In the genomic region with DNA sequence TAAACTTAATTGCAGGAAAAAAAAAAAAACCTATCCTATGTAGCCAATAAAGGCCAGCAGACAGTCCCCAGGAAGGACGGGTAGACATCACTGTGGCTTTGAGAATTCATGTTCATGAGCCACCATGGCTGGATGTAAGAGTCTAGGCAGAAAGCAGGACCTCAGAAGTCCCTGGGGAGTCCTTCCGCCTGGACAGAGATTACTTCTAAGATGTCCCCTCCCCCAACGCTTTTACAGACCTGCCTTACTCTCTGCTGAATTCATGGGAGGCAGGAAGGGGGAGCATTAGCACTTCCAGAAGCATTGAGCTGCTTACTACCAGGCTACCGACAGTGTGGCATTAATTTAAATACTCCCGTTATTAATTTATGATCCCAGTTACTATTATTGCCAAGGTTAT, we compare ENCODE assay signal across 29 mouse cellular contexts. TPM values are rescaled to one million over a fixed set of nuclear protein-coding genes. Genes with fewer than 3 reads are reported as not detected.
DNase-seq lines count a peak whose midpoint lies in the region; ATAC-seq and TF ChIP-seq lines count a peak whose summit lies in the region.
"Had no signal": no experiment of that assay in that cellular context is flagged by ENCODE, and none has a peak within 500 bp of the region (broad histone marks: within the 10 kb centered on the region; RNA-seq: fewer than 3 reads in every experiment).

No protein-coding gene starts in this region.

- DNase-seq in forebrain, embryonic 11.5 days (ENCODE audit: low spot score): peak; percentile 23
- DNase-seq in forebrain, postnatal 0 days: no peak
- DNase-seq in neural tube, embryonic 10.5 days (ENCODE audit: extremely low spot score, low spot score): peak; percentile 12
- peak; percentile 6 for DNase-seq in embryonic facial prominence, embryonic 10.5 days (ENCODE audit: low spot score)
- DNase-seq in adrenal gland, postnatal 4 days (ENCODE audit: low spot score in 2 of 2): no peak
- no peak for DNase-seq in spleen, postnatal 4 days (ENCODE audit: low spot score in 2 of 2)
- DNase-seq: adrenal gland, adult 2 months; adrenal gland, postnatal 14 days; cerebellum, adult 11-12 months; cerebellum, adult 8-10 months; cerebellum, postnatal 10 days; cerebellum, postnatal 36 days; embryo, embryonic 11 days; gastrocnemius, postnatal 10 days; gastrocnemius, postnatal 36 days; heart, postnatal 10 days; heart, postnatal 36 days had no signal

- peaks cover 45% of the 10 kb centered on the region for H3K27me3 ChIP-seq in forebrain, embryonic 11.5 days (ENCODE audit: control insufficient read depth, insufficient read depth, low read length)
- peaks cover 25% of the 10 kb centered on the region for H3K27me3 ChIP-seq in forebrain, postnatal 0 days (ENCODE audit: insufficient read depth, low read length)
- peaks cover 32% of the 10 kb centered on the region for H3K27me3 ChIP-seq in neural tube, embryonic 15.5 days (replicated peaks)
- peaks cover 100% of the 10 kb centered on the region for H3K27me3 ChIP-seq in embryonic facial prominence, embryonic 10.5 days (replicated peaks; ENCODE audit: low read depth, poor library complexity, severe bottlenecking)

- no peak overlapping the region for H3K4me2 ChIP-seq in forebrain, embryonic 11.5 days (ENCODE audit: low read depth, low read length, severe bottlenecking)
- no peak overlapping the region for H3K4me2 ChIP-seq in forebrain, postnatal 0 days (ENCODE audit: low read depth)
- H3K4me2 ChIP-seq in neural tube, embryonic 15.5 days: no peak overlapping the region
- H3K4me2 ChIP-seq: embryonic facial prominence, embryonic 12.5 days; embryonic facial prominence, embryonic 15.5 days; forebrain, embryonic 12.5 days; forebrain, embryonic 15.5 days; heart, embryonic 12.5 days; heart, embryonic 15.5 days; hindbrain, embryonic 13.5 days had no signal

- H3K9me3 ChIP-seq in forebrain, embryonic 11.5 days (ENCODE audit: control insufficient read depth, low read length): no peaks in the 10 kb centered on the region
- H3K9me3 ChIP-seq in forebrain, postnatal 0 days (ENCODE audit: low read length): no peaks in the 10 kb centered on the region
- H3K9me3 ChIP-seq in neural tube, embryonic 15.5 days (replicated peaks): no peaks in the 10 kb centered on the region
- no peaks in the 10 kb centered on the region for H3K9me3 ChIP-seq in embryonic facial prominence, embryonic 10.5 days
- H3K9me3 ChIP-seq: embryonic facial prominence, embryonic 12.5 days; embryonic facial prominence, embryonic 15.5 days; forebrain, embryonic 12.5 days; forebrain, embryonic 15.5 days; G1E; heart, embryonic 12.5 days; heart, embryonic 15.5 days; hindbrain, embryonic 10.5 days; hindbrain, embryonic 13.5 days had no signal

- no peak for ATAC-seq in forebrain, embryonic 11.5 days (replicated peaks; ENCODE audit: low FRiP score)
- no peak for ATAC-seq in forebrain, postnatal 0 days
- no peak for ATAC-seq in neural tube, embryonic 15.5 days (ENCODE audit: low FRiP score)
- ATAC-seq: forebrain, embryonic 15.5 days; hindbrain, embryonic 16.5 days had no signal

- H3K27ac ChIP-seq in forebrain, embryonic 11.5 days (ENCODE audit: low read depth, low read length): no peak overlapping the region
- H3K27ac ChIP-seq in forebrain, postnatal 0 days (ENCODE audit: low read depth, low read length): no peak overlapping the region
- H3K27ac ChIP-seq in neural tube, embryonic 15.5 days (replicated peaks): no peak overlapping the region
- H3K27ac ChIP-seq in embryonic facial prominence, embryonic 10.5 days (replicated peaks): no peak overlapping the region
- H3K27ac ChIP-seq: embryonic facial prominence, embryonic 12.5 days; embryonic facial prominence, embryonic 15.5 days; forebrain, embryonic 12.5 days; forebrain, embryonic 15.5 days; heart, embryonic 15.5 days; hindbrain, embryonic 10.5 days; hindbrain, embryonic 13.5 days had no signal

- no peak overlapping the region for H3K9ac ChIP-seq in forebrain, embryonic 11.5 days (ENCODE audit: low read length)
- H3K9ac ChIP-seq in forebrain, postnatal 0 days: no peak overlapping the region
- H3K9ac ChIP-seq in neural tube, embryonic 15.5 days (replicated peaks): no peak overlapping the region
- H3K9ac ChIP-seq: embryonic facial prominence, embryonic 12.5 days; embryonic facial prominence, embryonic 15.5 days; forebrain, embryonic 12.5 days; forebrain, embryonic 15.5 days; heart, embryonic 12.5 days; heart, embryonic 15.5 days; hindbrain, embryonic 13.5 days had no signal

- no peaks in the 10 kb centered on the region for H3K36me3 ChIP-seq in forebrain, embryonic 11.5 days (ENCODE audit: control insufficient read depth, insufficient read depth, low read length)
- H3K36me3 ChIP-seq in forebrain, postnatal 0 days (ENCODE audit: insufficient read depth): no peaks in the 10 kb centered on the region
- no peaks in the 10 kb centered on the region for H3K36me3 ChIP-seq in neural tube, embryonic 15.5 days
- H3K36me3 ChIP-seq in embryonic facial prominence, embryonic 10.5 days (replicated peaks): no peaks in the 10 kb centered on the region
- H3K36me3 ChIP-seq: embryonic facial prominence, embryonic 12.5 days; embryonic facial prominence, embryonic 15.5 days; forebrain, embryonic 12.5 days; forebrain, embryonic 15.5 days; G1E; heart, embryonic 12.5 days; heart, embryonic 15.5 days; hindbrain, embryonic 10.5 days; hindbrain, embryonic 13.5 days had no signal

- peaks cover 7% of the 10 kb centered on the region; the same call in 1 of the 2 replicates for H3K4me1 ChIP-seq in forebrain, embryonic 11.5 days (replicated peaks; ENCODE audit: control insufficient read depth, insufficient read depth, low read length)
- H3K4me1 ChIP-seq in forebrain, postnatal 0 days (ENCODE audit: insufficient read depth): peaks cover 19% of the 10 kb centered on the region; the same call in 1 of the 2 replicates
- H3K4me1 ChIP-seq in neural tube, embryonic 15.5 days: peaks cover 36% of the 10 kb centered on the region
- H3K4me1 ChIP-seq in embryonic facial prominence, embryonic 10.5 days: peaks cover 56% of the 10 kb centered on the region

- TF ChIP-seq CTCF in forebrain, postnatal 0 days (IDR thresholded peaks at IDR 0.05; ENCODE audit: low read depth): no peak

- H3K4me3 ChIP-seq in forebrain, embryonic 11.5 days (ENCODE audit: low read depth, low read length): no peak overlapping the region
- no peak overlapping the region for H3K4me3 ChIP-seq in forebrain, postnatal 0 days (ENCODE audit: low read depth, low read length)
- no peak overlapping the region for H3K4me3 ChIP-seq in neural tube, embryonic 15.5 days (replicated peaks)
- H3K4me3 ChIP-seq in embryonic facial prominence, embryonic 10.5 days: no peak overlapping the region
- H3K4me3 ChIP-seq: embryonic facial prominence, embryonic 12.5 days; embryonic facial prominence, embryonic 15.5 days; forebrain, embryonic 12.5 days; forebrain, embryonic 15.5 days; heart, embryonic 12.5 days; heart, embryonic 15.5 days; hindbrain, embryonic 10.5 days; hindbrain, embryonic 13.5 days had no signal

- 30% methylated on average over 5 of the region's 5 CpGs for WGBS in forebrain, embryonic 11.5 days
- 39% methylated on average over 5 of the region's 5 CpGs for WGBS in forebrain, postnatal 0 days
- WGBS in neural tube, embryonic 15.5 days: 32% methylated on average over 5 of the region's 5 CpGs
- 38% methylated on average over 5 of the region's 5 CpGs for WGBS in embryonic facial prominence, embryonic 10.5 days

RNA-seq across cellular contexts. Expression of a gene that starts 1.7 kb away (rescaled TPM):
- 10.5 and 11.5 TPM in 2 replicates for polyA plus RNA-seq in forebrain, embryonic 11.5 days (2014; fragmentation: Nextera tagmentation; extraction: Ambion mirVana)
- 5.8 and 8.2 TPM in 2 replicates for total RNA-seq in forebrain, postnatal 0 days (2014; rRNA removed)
- 4.5 and 6.0 TPM in 2 replicates for polyA plus RNA-seq in forebrain, postnatal 0 days (2015; fragmentation: Nextera tagmentation; extraction: Ambion mirVana)
- 69.1 and 69.3 TPM in 2 replicates for polyA plus RNA-seq in neural tube, embryonic 15.5 days (2015; fragmentation: Nextera tagmentation; extraction: Ambion mirVana)
- 21.7 and 23.5 TPM in 2 replicates for polyA plus RNA-seq in embryonic facial prominence, embryonic 10.5 days (2016; fragmentation: Nextera tagmentation; extraction: Ambion mirVana)
- 10 to 100 TPM; 15.3 to 20.4 TPM for total RNA-seq in adrenal gland, postnatal 4 days (2021)
- total RNA-seq: granulocyte monocyte progenitor cell, adult 5-6 weeks had no signal
- polyA plus RNA-seq: G1E had no signal

Comparison
In these comparisons a context has a peak if more than half of its experiments do, and no peak if none do; other contexts are left out.
1. DNase-seq: peak in forebrain, embryonic 11.5 days (single experiment), neural tube, embryonic 10.5 days (single experiment) and embryonic facial prominence, embryonic 10.5 days (single experiment); none in forebrain, postnatal 0 days (single experiment), adrenal gland, postnatal 4 days (0 of 2) and spleen, postnatal 4 days (0 of 2).